Mouse (Mus musculus) thymus, adult 2 months (tissue): ENCODE results near the gene Sept9.

Source experiments
- CTCF ChIP-seq: fragments of 200-500 bp; IDR thresholded peaks from 2 replicates; pipeline ENCODE4 v1.5.1; 2012; ENCODE audit warnings: mild to moderate bottlenecking, control low read depth, low read length, moderate library complexity, borderline replicate concordance; ENCODE audit not compliant: control insufficient read depth, poor library complexity, insufficient read depth; ENCODE audit errors: extremely low read depth
- POLR2A ChIP-seq: fragments of 200-500 bp; IDR thresholded peaks from 2 replicates; pipeline ENCODE4 v1.6.1; 2012; ENCODE audit warnings: mild to moderate bottlenecking, low read length, control low read depth, moderate library complexity; ENCODE audit not compliant: control insufficient read depth, poor library complexity, insufficient read depth; ENCODE audit errors: extremely low read depth

DNA sequence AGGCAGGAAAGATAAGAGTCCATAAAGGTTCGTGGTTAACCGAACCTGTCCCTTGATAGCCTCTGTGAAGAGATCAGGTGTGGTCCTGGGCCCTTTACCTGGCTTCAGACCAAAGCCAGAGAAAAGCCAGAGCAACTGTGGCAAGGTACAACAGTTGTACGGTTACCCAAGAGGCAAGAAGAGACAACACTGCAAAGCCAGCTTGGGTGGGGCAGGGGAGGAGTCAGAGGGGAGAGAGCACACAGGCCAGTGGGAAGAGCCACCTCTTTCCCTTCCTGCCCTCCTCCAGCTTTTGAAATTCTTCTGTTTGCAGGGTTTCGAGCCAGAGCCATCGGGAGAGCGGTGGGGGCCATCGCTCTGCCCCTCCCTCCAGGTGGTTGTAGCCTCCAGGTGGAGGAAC lies 174.8 kb downstream of the Sept9 start:
- TF ChIP-seq CTCF (no peak), POLR2A (no peak)
